Mouse (Mus musculus) ovary, postnatal 14 days (tissue): ENCODE data around the gene Nat8l.
"Not testable (repeated sequence)": the region's sequence is repeated elsewhere in the genome, so short reads cannot be mapped to it uniquely, and the experiment has no call there.

ENCODE experiments used
- DNase-seq: peaks from one replicate; pipeline ENCODE4 v3.0.0; 2022; ENCODE audit warnings: low spot score

Gene Nat8l

DNA sequence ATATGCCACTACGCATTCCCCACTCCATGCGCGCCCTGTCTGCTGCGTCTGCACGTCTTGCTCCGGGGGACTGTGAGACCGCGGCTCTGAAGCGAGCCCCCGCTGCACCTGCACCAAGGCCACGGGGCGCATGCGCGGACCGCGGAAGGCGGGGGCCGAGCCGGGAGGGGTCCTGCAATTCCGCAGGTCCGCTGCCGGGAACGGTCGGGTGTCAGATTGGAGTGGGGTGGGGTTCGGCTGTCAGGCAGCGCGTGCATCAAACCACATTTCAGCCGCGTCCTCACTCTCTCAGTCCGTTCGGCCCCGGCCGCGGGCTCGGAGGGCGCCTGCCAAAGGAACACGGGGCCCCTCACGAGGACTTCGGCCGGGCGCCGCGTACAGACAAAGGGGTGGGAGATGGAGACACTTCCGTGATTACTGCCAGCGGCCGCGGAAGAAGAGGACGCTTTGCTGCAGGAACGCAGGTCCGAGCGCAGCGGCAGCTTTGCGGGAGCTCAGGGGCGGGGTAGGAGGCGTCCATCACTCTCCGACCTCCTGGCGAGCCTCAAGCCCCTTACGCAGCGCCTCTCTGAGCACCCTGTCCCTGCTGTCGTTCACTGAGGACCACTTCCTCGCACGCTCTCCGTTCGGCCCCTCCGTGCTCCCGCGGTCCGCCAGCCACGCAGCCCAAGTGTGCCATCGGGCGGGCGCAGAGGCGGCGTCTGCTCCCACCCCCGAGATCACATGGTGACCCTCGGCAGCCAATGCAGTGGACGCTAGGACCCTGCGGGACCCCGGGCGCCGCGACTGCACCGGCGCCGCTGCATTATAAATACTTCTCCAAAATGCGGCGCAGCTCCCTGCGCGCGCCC is at the start of gene Nat8l:
Nat8l (plus strand) TSS at position 142 of the 851 bp plus-strand sequence.
- DNase-seq, result no peak

DNA sequence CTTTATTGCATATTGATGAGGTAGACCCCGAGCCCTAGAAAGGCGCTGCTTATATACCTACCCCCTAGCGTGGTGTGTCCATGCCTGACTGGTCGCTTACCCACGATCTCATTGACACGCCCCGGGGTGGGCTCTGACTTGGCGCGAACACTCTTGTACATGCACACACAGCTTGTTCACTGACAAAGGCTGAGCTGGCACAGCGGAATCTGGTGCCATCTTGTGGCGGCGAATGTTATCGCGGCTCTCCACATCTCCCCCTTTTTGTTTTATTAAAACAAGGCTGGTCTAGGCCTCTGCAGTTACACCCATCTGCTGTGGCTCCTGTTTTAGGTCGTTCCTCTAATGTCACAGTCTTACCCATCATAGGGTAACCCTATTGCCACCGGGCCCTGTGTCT is 48.7 kb upstream of the Nat8l start:
- not testable (repeated sequence) for DNase-seq

DNA sequence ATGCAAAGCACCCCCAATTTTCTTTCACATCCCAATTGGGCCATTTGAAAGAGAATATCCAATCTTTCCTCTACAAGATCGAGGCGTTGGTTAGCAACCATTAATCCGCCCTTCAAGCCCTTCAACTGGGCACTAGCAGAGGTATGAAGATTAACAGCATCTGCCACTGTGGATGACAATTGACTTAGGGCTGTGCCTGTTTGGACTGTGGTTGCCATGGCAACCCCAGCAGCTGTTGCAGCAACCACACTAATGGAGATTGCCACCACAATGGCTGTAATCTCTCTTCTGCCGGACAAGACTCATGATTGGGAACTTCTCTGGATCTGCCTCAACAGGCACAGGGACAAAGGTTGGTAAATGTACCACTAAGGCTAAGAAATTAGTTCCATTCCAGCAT is 47.5 kb upstream of the Nat8l start:
- no peak for DNase-seq

GRCm38 (mm10) chr5:33953471-33954185 is 42.2 kb upstream of the Nat8l start:
- no peak for DNase-seq

DNA sequence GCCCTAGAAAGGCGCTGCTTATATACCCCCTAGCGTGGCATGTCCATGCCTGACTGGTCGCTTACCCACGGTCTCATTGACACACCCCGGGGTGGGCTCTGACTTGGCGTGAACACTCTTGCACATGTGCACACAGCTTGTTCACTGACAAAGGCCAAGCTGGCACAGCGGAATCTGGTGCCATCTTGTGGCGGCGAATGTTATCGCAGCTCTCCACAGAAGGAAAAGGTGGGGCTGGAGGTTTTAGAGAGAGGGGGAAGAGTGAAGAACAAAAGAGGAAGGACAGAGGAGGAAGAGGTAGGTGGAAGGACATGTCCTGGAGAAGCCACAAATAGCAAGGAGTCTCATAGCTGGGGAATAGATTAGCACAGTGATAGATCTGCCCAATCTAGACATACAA is 41.4 kb upstream of the Nat8l start:
- DNase-seq, result peak; percentile 53

- no peak for DNase-seq
These were observed 39.9 kb upstream of the Nat8l start for GRCm38 (mm10) chr5:33955868-33956267.

DNA sequence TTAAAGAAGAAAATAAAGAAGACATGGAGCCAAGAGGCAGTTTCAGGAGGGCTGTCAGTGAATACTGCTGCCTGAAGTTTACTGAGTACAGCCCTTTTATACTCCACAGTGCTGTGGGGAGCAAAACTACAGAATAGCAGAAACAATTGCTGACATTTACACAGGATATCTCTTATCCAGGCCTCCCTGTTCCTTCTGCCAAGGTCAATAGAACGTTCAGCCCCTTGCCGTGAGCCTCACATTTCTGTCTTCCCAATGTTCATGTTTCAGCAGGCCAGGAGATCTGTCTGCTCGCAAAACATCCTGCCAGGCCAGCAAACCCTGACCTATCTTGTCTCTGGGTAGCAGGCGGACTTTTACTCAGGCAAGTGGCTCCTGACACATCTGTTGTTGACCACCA is 36.4 kb upstream of the Nat8l start:
- DNase-seq, result no peak

DNA sequence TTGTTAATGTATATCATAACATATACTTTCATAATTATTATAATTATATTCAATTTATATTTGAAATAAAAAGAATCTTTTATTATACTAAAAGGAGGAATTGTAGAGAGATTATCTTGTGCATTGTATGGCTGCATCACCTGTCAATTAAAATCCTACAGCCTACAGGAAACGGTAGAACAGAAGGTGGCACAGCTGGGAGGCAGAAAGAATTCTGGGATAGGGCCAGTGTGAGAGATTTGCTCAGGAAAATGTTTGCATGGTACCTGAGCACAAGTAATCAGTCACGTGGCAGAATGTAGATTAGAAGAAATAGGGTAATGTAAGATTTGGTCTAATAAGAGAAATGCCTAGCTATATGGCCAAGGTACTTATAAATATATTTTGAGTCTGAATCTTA is 21.0 kb upstream of the Nat8l start:
- no peak for DNase-seq

- DNase-seq, result no peak
These were observed 19.5 kb upstream of the Nat8l start for GRCm38 (mm10) chr5:33976267-33976666.

GRCm38 (mm10) chr5:33982731-33983259 is 13.0 kb upstream of the Nat8l start:
- DNase-seq, result no peak

- peak; percentile 82 for DNase-seq
These were observed 12.3 kb upstream of the Nat8l start, which contains the start of gene Gm1673 for GRCm38 (mm10) chr5:33983309-33984121. Gm1673 (plus strand) TSS chr5:33983433.

- DNase-seq, result no peak
These were observed 836 bp upstream of the Nat8l start for GRCm38 (mm10) chr5:33994671-33995625.

DNA sequence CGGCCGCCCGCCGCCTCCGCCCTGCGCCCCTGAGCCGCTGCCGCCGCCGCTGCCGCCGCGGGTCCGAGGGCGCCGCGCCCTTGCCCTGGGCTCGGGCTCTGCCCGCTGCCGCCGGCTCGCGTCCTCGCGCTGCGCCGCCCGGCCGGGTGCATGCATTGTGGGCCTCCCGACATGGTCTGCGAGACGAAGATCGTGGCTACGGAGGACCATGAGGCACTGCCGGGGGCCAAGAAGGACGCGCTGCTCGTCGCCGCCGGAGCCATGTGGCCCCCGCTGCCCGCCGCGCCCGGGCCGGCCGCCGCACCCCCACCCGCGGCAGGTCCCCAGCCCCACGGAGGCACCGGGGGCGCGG is 886 bp downstream of the Nat8l start:
- no peak for DNase-seq

GRCm38 (mm10) chr5:33997051-33997741 is 1.4 kb downstream of the Nat8l start:
- peak; percentile 42 for DNase-seq

GRCm38 (mm10) chr5:33997829-33998504 is 2.2 kb downstream of the Nat8l start:
- DNase-seq, result no peak

- DNase-seq, result no peak
These were observed 2.7 kb downstream of the Nat8l start for GRCm38 (mm10) chr5:33998505-33998877.

- DNase-seq, result no peak
These were observed 3.8 kb downstream of the Nat8l start for GRCm38 (mm10) chr5:33999466-34000090.

DNA sequence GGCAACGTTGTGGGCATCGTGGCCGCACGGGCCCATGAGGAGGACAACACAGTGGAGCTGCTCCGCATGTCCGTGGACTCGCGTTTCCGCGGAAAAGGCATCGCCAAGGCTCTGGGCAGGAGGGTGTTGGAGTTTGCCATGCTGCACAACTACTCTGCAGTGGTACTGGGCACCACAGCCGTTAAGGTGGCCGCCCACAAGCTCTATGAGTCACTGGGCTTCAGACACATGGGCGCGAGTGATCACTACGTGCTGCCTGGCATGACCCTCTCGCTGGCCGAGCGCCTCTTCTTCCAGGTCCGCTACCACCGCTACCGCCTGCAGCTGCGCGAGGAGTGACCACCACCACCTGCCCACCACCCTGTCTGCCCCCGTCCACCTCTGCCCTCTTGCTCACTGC is 5.0 kb downstream of the Nat8l start:
- DNase-seq, result no peak

- DNase-seq, result no peak
These were observed 5.6 kb downstream of the Nat8l start for GRCm38 (mm10) chr5:34001401-34001800.
